Mouse (Mus musculus) T-cell, adult 2 months (primary cell): ENCODE results near the gene Epha1.

Experiments
- DNase-seq: peaks from one replicate; pipeline ENCODE4 v3.0.0; 2022; ENCODE audit warnings: low spot score

The Epha1 gene

GRCm38 (mm10) chr6:42372816-42373547 is at the start of gene Epha1:
Gene Epha1, minus strand, starts transcription at chr6:42373268.
- peak; percentile 59 for DNase-seq

GRCm38 (mm10) chr6:42421439-42421838 is 48.4 kb upstream of the Epha1 start:
- peak; percentile 4 for DNase-seq

- no peak for DNase-seq
These were observed 46.4 kb upstream of the Epha1 start for GRCm38 (mm10) chr6:42419443-42419842.

GRCm38 (mm10) chr6:42405134-42405533 is 32.1 kb upstream of the Epha1 start, which contains the start of gene Tas2r135:
Gene Tas2r135, plus strand, starts transcription at chr6:42405434.
- DNase-seq, result no peak

- no peak for DNase-seq
These were observed 26.9 kb upstream of the Epha1 start, which contains the start of gene Tas2r143 for GRCm38 (mm10) chr6:42399938-42400337. Gene Tas2r143, plus strand, starts transcription at chr6:42400238.

GRCm38 (mm10) chr6:42398998-42399397 is 25.9 kb upstream of the Epha1 start:
- no peak for DNase-seq

- DNase-seq, result no peak
These were observed 25.2 kb upstream of the Epha1 start for GRCm38 (mm10) chr6:42398285-42398684.

GRCm38 (mm10) chr6:42397041-42397657 is 24.1 kb upstream of the Epha1 start:
- no peak for DNase-seq

- no peak for DNase-seq
These were observed 23.1 kb upstream of the Epha1 start for GRCm38 (mm10) chr6:42395960-42396809.

- no peak for DNase-seq
These were observed 18.8 kb upstream of the Epha1 start for GRCm38 (mm10) chr6:42391796-42392330.

- no peak for DNase-seq
These were observed 12.6 kb upstream of the Epha1 start for GRCm38 (mm10) chr6:42385635-42386034.

- no peak for DNase-seq
These were observed 10.3 kb upstream of the Epha1 start for GRCm38 (mm10) chr6:42383360-42383759.

GRCm38 (mm10) chr6:42381916-42382381 is 8.9 kb upstream of the Epha1 start:
- DNase-seq, result no peak

- DNase-seq, result no peak
These were observed 8.2 kb upstream of the Epha1 start for GRCm38 (mm10) chr6:42381221-42381620.

GRCm38 (mm10) chr6:42380416-42381144 is 7.5 kb upstream of the Epha1 start:
- DNase-seq, result peak; percentile 34

GRCm38 (mm10) chr6:42379551-42379950 is 6.5 kb upstream of the Epha1 start:
- no peak for DNase-seq

GRCm38 (mm10) chr6:42377280-42377679 is 4.2 kb upstream of the Epha1 start:
- no peak for DNase-seq

- no peak for DNase-seq
These were observed 3.5 kb upstream of the Epha1 start for GRCm38 (mm10) chr6:42376504-42377019.

GRCm38 (mm10) chr6:42376016-42376415 is 2.9 kb upstream of the Epha1 start:
- no peak for DNase-seq

GRCm38 (mm10) chr6:42375131-42375530 is 2.1 kb upstream of the Epha1 start:
- no peak for DNase-seq

- DNase-seq, result no peak
These were observed 1.6 kb upstream of the Epha1 start for GRCm38 (mm10) chr6:42374701-42375100.
